Mouse (Mus musculus): ENCODE measurements around the gene Ap5m1. TPM values are rescaled to one million over a fixed set of nuclear protein-coding genes. Genes with fewer than 3 reads are reported as not detected.
A peak's percentile ranks its signal among the peaks of the same experiment; 100 is the strongest.
"Not testable (repeated sequence)": the region's sequence is repeated elsewhere in the genome, so short reads cannot be mapped to it uniquely, and the experiment has no call there.

Ap5m1 gene
- polyA plus RNA-seq, 1 experiment from 2014 or later = 24.2 TPM

- WGBS = 21% methylated on average over 1 of the region's 1 CpGs
- H3K9ac ChIP-seq (replicated peaks; ENCODE audit: low read depth, low read length); H3K36me3 ChIP-seq (ENCODE audit: control insufficient read depth, insufficient read depth); H3K4me1 ChIP-seq (replicated peaks; ENCODE audit: control insufficient read depth, insufficient read depth, low read length); ATAC-seq; H3K27me3 ChIP-seq (replicated peaks; ENCODE audit: control insufficient read depth, insufficient read depth, low read length); H3K4me2 ChIP-seq (ENCODE audit: low read length); H3K9me3 ChIP-seq (ENCODE audit: control insufficient read depth, low read length); H3K27ac ChIP-seq (ENCODE audit: low read length); H3K4me3 ChIP-seq (replicated peaks; ENCODE audit: low read length): not testable (repeated sequence)
Observed at GRCm38 (mm10) chr14:49091755-49092154, 25.9 kb downstream of the Ap5m1 start.

GRCm38 (mm10) chr14:49118381-49118780 lies 52.5 kb downstream of the Ap5m1 start:
- no peaks in the 10 kb centered on the region for H3K4me1 ChIP-seq (replicated peaks; ENCODE audit: control insufficient read depth, insufficient read depth, low read length)

GRCm38 (mm10) chr14:49121723-49122122 lies 55.8 kb downstream of the Ap5m1 start:
- no peak overlapping the region for H3K27ac ChIP-seq (ENCODE audit: low read length)
- H3K9ac ChIP-seq (replicated peaks; ENCODE audit: low read depth, low read length) = no peak overlapping the region
- no peaks in the 10 kb centered on the region for H3K27me3 ChIP-seq (replicated peaks; ENCODE audit: control insufficient read depth, insufficient read depth, low read length)
- H3K4me1 ChIP-seq (replicated peaks; ENCODE audit: control insufficient read depth, insufficient read depth, low read length) = no peaks in the 10 kb centered on the region
- no peak for ATAC-seq
- 61% methylated on average over 9 of the region's 9 CpGs for WGBS
- no peak overlapping the region for H3K4me2 ChIP-seq (ENCODE audit: low read length)
- H3K4me3 ChIP-seq (replicated peaks; ENCODE audit: low read length) = no peak overlapping the region
- no peaks in the 10 kb centered on the region for H3K36me3 ChIP-seq (ENCODE audit: control insufficient read depth, insufficient read depth)
- no peaks in the 10 kb centered on the region for H3K9me3 ChIP-seq (ENCODE audit: control insufficient read depth, low read length)

More at GRCm38 (mm10) chr14:49118381-49118780, 52.5 kb downstream of the Ap5m1 start:
- no peaks in the 10 kb centered on the region for H3K27me3 ChIP-seq (replicated peaks; ENCODE audit: control insufficient read depth, insufficient read depth, low read length)
- no peak for ATAC-seq
- no peak overlapping the region for H3K27ac ChIP-seq (ENCODE audit: low read length)
- no peaks in the 10 kb centered on the region for H3K9me3 ChIP-seq (ENCODE audit: control insufficient read depth, low read length)
- 9% methylated on average over 7 of the region's 7 CpGs for WGBS
- H3K4me2 ChIP-seq (ENCODE audit: low read length) = no peak overlapping the region
- H3K9ac ChIP-seq (replicated peaks; ENCODE audit: low read depth, low read length) = no peak overlapping the region
- H3K36me3 ChIP-seq (ENCODE audit: control insufficient read depth, insufficient read depth) = no peaks in the 10 kb centered on the region
- no peak overlapping the region for H3K4me3 ChIP-seq (replicated peaks; ENCODE audit: low read length)

- Histone ChIP-seq H3K9me3 (ENCODE audit: control insufficient read depth, low read length) (no peaks in the 10 kb centered on the region), H3K4me1 (replicated peaks; ENCODE audit: control insufficient read depth, insufficient read depth, low read length) (peaks cover 7% of the 10 kb centered on the region), H3K27me3 (replicated peaks; ENCODE audit: control insufficient read depth, insufficient read depth, low read length) (no peaks in the 10 kb centered on the region), H3K27ac (ENCODE audit: low read length) (no peak overlapping the region), H3K4me2 (ENCODE audit: low read length) (peak overlapping the region; percentile 51), H3K4me3 (replicated peaks; ENCODE audit: low read length) (peak overlapping the region; percentile 28), H3K9ac (replicated peaks; ENCODE audit: low read depth, low read length) (peak overlapping the region; percentile 38), H3K36me3 (ENCODE audit: control insufficient read depth, insufficient read depth) (no peaks in the 10 kb centered on the region)
- WGBS = 22% methylated on average over 23 of the region's 23 CpGs
- ATAC-seq = peak; percentile 79
Observed at GRCm38 (mm10) chr14:49127162-49127779, 61.4 kb downstream of the Ap5m1 start.

GRCm38 (mm10) chr14:49128544-49129263 lies 62.8 kb downstream of the Ap5m1 start:
- Histone ChIP-seq H3K27ac (ENCODE audit: low read length) (no peak overlapping the region), H3K9ac (replicated peaks; ENCODE audit: low read depth, low read length) (no peak overlapping the region)
- 29% methylated on average over 10 of the region's 10 CpGs for WGBS

GRCm38 (mm10) chr14:49132391-49132790 lies 66.5 kb downstream of the Ap5m1 start:
- WGBS = 88% methylated on average over 3 of the region's 3 CpGs
- Histone ChIP-seq H3K9ac (replicated peaks; ENCODE audit: low read depth, low read length) (no peak overlapping the region), H3K4me1 (replicated peaks; ENCODE audit: control insufficient read depth, insufficient read depth, low read length) (peaks cover 2% of the 10 kb centered on the region), H3K4me3 (replicated peaks; ENCODE audit: low read length) (no peak overlapping the region), H3K36me3 (ENCODE audit: control insufficient read depth, insufficient read depth) (no peaks in the 10 kb centered on the region), H3K27ac (ENCODE audit: low read length) (no peak overlapping the region), H3K4me2 (ENCODE audit: low read length) (no peak overlapping the region), H3K27me3 (replicated peaks; ENCODE audit: control insufficient read depth, insufficient read depth, low read length) (no peaks in the 10 kb centered on the region), H3K9me3 (ENCODE audit: control insufficient read depth, low read length) (no peaks in the 10 kb centered on the region)
- ATAC-seq = no peak

More at GRCm38 (mm10) chr14:49128544-49129263, 62.8 kb downstream of the Ap5m1 start:
- H3K4me1 ChIP-seq (replicated peaks; ENCODE audit: control insufficient read depth, insufficient read depth, low read length) = peaks cover 7% of the 10 kb centered on the region
- no peaks in the 10 kb centered on the region for H3K36me3 ChIP-seq (ENCODE audit: control insufficient read depth, insufficient read depth)
- H3K27me3 ChIP-seq (replicated peaks; ENCODE audit: control insufficient read depth, insufficient read depth, low read length) = no peaks in the 10 kb centered on the region
- no peak overlapping the region for H3K4me2 ChIP-seq (ENCODE audit: low read length)
- no peak for ATAC-seq
- no peak overlapping the region for H3K4me3 ChIP-seq (replicated peaks; ENCODE audit: low read length)
- no peaks in the 10 kb centered on the region for H3K9me3 ChIP-seq (ENCODE audit: control insufficient read depth, low read length)

- Histone ChIP-seq H3K4me3 (replicated peaks; ENCODE audit: low read length) (no peak overlapping the region), H3K9ac (replicated peaks; ENCODE audit: low read depth, low read length) (no peak overlapping the region), H3K4me1 (replicated peaks; ENCODE audit: control insufficient read depth, insufficient read depth, low read length) (no peaks in the 10 kb centered on the region), H3K27me3 (replicated peaks; ENCODE audit: control insufficient read depth, insufficient read depth, low read length) (no peaks in the 10 kb centered on the region), H3K9me3 (ENCODE audit: control insufficient read depth, low read length) (no peaks in the 10 kb centered on the region), H3K36me3 (ENCODE audit: control insufficient read depth, insufficient read depth) (no peaks in the 10 kb centered on the region), H3K27ac (ENCODE audit: low read length) (no peak overlapping the region), H3K4me2 (ENCODE audit: low read length) (no peak overlapping the region)
- WGBS = 63% methylated on average over 1 of the region's 1 CpGs
- ATAC-seq = no peak
Observed at GRCm38 (mm10) chr14:49138171-49138570, 72.3 kb downstream of the Ap5m1 start.

GRCm38 (mm10) chr14:49140756-49141155 lies 74.9 kb downstream of the Ap5m1 start:
- no peaks in the 10 kb centered on the region for H3K9me3 ChIP-seq (ENCODE audit: control insufficient read depth, low read length)
- H3K4me1 ChIP-seq (replicated peaks; ENCODE audit: control insufficient read depth, insufficient read depth, low read length) = no peaks in the 10 kb centered on the region
- ATAC-seq = no peak
- no peak overlapping the region for H3K4me2 ChIP-seq (ENCODE audit: low read length)
- no peaks in the 10 kb centered on the region for H3K36me3 ChIP-seq (ENCODE audit: control insufficient read depth, insufficient read depth)
- 90% methylated on average over 7 of the region's 7 CpGs for WGBS
- no peak overlapping the region for H3K4me3 ChIP-seq (replicated peaks; ENCODE audit: low read length)
- H3K27ac ChIP-seq (ENCODE audit: low read length) = no peak overlapping the region
- H3K27me3 ChIP-seq (replicated peaks; ENCODE audit: control insufficient read depth, insufficient read depth, low read length) = no peaks in the 10 kb centered on the region
- no peak overlapping the region for H3K9ac ChIP-seq (replicated peaks; ENCODE audit: low read depth, low read length)
